ENCODE assay signal across 10 mouse cellular contexts in genomic region chr16:17776828-17777227, GRCm38 (mm10). TPM values are rescaled to one million over a fixed set of nuclear protein-coding genes. Genes with fewer than 3 reads are reported as not detected.
DNase-seq lines count a peak whose midpoint lies in the region; ATAC-seq and TF ChIP-seq lines count a peak whose summit lies in the region.
"Had no signal": no experiment of that assay in that cellular context is flagged by ENCODE, and none has a peak within 500 bp of the region (broad histone marks: within the 10 kb centered on the region; RNA-seq: fewer than 3 reads in every experiment).

No protein-coding gene starts in this region.

- no peak overlapping the region for H3K4me2 ChIP-seq in forebrain, embryonic 11.5 days (ENCODE audit: low read depth, low read length, severe bottlenecking)
- no peak overlapping the region for H3K4me2 ChIP-seq in forebrain, embryonic 13.5 days
- no peak overlapping the region for H3K4me2 ChIP-seq in lung, embryonic 14.5 days
- H3K4me2 ChIP-seq: hindbrain, embryonic 15.5 days had no signal

- H3K9ac ChIP-seq in forebrain, embryonic 11.5 days (ENCODE audit: low read length), result no peak overlapping the region
- no peak overlapping the region for H3K9ac ChIP-seq in forebrain, embryonic 13.5 days
- H3K9ac ChIP-seq in lung, embryonic 14.5 days, result no peak overlapping the region
- H3K9ac ChIP-seq: hindbrain, embryonic 15.5 days had no signal

- DNase-seq in forebrain, embryonic 11.5 days (ENCODE audit: low spot score), result peak; percentile 70
- peak; percentile 67 for DNase-seq in lung, embryonic 14.5 days
- no peak for DNase-seq in lung, adult 18-20 months
- peak; percentile 38 for DNase-seq in adipocyte (ENCODE audit: low spot score)
- DNase-seq in lung, postnatal 10 days, result peak; percentile 62
- DNase-seq in c-Kit-positive CD71-positive TER-119-positive erythroid progenitor cells, embryonic 14.5 days (ENCODE audit: low spot score), result no peak
- DNase-seq in ovary, adult 18-20 months (ENCODE audit: low spot score), result no peak

- H3K36me3 ChIP-seq in forebrain, embryonic 11.5 days (ENCODE audit: control insufficient read depth, insufficient read depth, low read length), result no peaks in the 10 kb centered on the region
- H3K36me3 ChIP-seq in forebrain, embryonic 13.5 days (ENCODE audit: poor library complexity, severe bottlenecking), result peaks cover 68% of the 10 kb centered on the region
- H3K36me3 ChIP-seq in lung, embryonic 14.5 days (ENCODE audit: insufficient read depth), result peaks cover 73% of the 10 kb centered on the region

- no peak for ATAC-seq in forebrain, embryonic 11.5 days (replicated peaks; ENCODE audit: low FRiP score)
- no peak for ATAC-seq in forebrain, embryonic 13.5 days
- no peak for ATAC-seq in lung, embryonic 14.5 days (ENCODE audit: insufficient read depth)

- H3K27ac ChIP-seq in forebrain, embryonic 11.5 days (ENCODE audit: low read depth, low read length), result no peak overlapping the region
- H3K27ac ChIP-seq in forebrain, embryonic 13.5 days, result no peak overlapping the region
- H3K27ac ChIP-seq in lung, embryonic 14.5 days (ENCODE audit: low read depth), result no peak overlapping the region
- H3K27ac ChIP-seq: hindbrain, embryonic 15.5 days had no signal

- WGBS in forebrain, embryonic 11.5 days, result 61% methylated on average over 11 of the region's 11 CpGs
- WGBS in forebrain, embryonic 13.5 days, result 67% methylated on average over 11 of the region's 11 CpGs
- 68% methylated on average over 11 of the region's 11 CpGs for WGBS in lung, embryonic 14.5 days

- H3K4me3 ChIP-seq in forebrain, embryonic 11.5 days (ENCODE audit: low read depth, low read length), result no peak overlapping the region
- H3K4me3 ChIP-seq in forebrain, embryonic 13.5 days, result no peak overlapping the region
- H3K4me3 ChIP-seq in lung, embryonic 14.5 days (ENCODE audit: low read depth, low read length), result no peak overlapping the region
- H3K4me3 ChIP-seq: hindbrain, embryonic 15.5 days; myocyte had no signal

- TF ChIP-seq CTCF in lung, embryonic 14.5 days (IDR thresholded peaks at IDR 0.05; ENCODE audit: low read depth), result peak; percentile 72

- no peaks in the 10 kb centered on the region for H3K9me3 ChIP-seq in forebrain, embryonic 11.5 days (ENCODE audit: control insufficient read depth, low read length)
- no peaks in the 10 kb centered on the region for H3K9me3 ChIP-seq in forebrain, embryonic 13.5 days (replicated peaks)
- no peaks in the 10 kb centered on the region for H3K9me3 ChIP-seq in lung, embryonic 14.5 days (ENCODE audit: low read depth, low read length)
- H3K9me3 ChIP-seq: hindbrain, embryonic 15.5 days had no signal

- H3K27me3 ChIP-seq in forebrain, embryonic 11.5 days (ENCODE audit: control insufficient read depth, insufficient read depth, low read length), result no peaks in the 10 kb centered on the region
- no peaks in the 10 kb centered on the region for H3K27me3 ChIP-seq in forebrain, embryonic 13.5 days
- H3K27me3 ChIP-seq in lung, embryonic 14.5 days (ENCODE audit: insufficient read depth, low read length), result no peaks in the 10 kb centered on the region
- H3K27me3 ChIP-seq: hindbrain, embryonic 15.5 days had no signal

- no peaks in the 10 kb centered on the region for H3K4me1 ChIP-seq in forebrain, embryonic 11.5 days (replicated peaks; ENCODE audit: control insufficient read depth, insufficient read depth, low read length)
- H3K4me1 ChIP-seq in forebrain, embryonic 13.5 days, result no peaks in the 10 kb centered on the region
- H3K4me1 ChIP-seq in lung, embryonic 14.5 days (ENCODE audit: insufficient read depth), result no peaks in the 10 kb centered on the region
- H3K4me1 ChIP-seq: hindbrain, embryonic 15.5 days had no signal

RNA-seq across cellular contexts. Expression of gene Klhl22, which starts 17.4 kb away (rescaled TPM):
- 54.6 and 57.7 TPM in 2 replicates for polyA plus RNA-seq in forebrain, embryonic 11.5 days (2014; fragmentation: Nextera tagmentation; extraction: Ambion mirVana)
- polyA plus RNA-seq in forebrain, embryonic 13.5 days (2015; fragmentation: Nextera tagmentation; extraction: Ambion mirVana), result 53.4 and 55.6 TPM in 2 replicates
- polyA plus RNA-seq in lung, embryonic 14.5 days (2014; fragmentation: Nextera tagmentation; extraction: Ambion mirVana), result 67.0 and 70.7 TPM in 2 replicates

RNA-seq across cellular contexts. Expression of gene Scarf2, which starts 20.3 kb away (rescaled TPM):
- polyA plus RNA-seq in forebrain, embryonic 11.5 days (2014; fragmentation: Nextera tagmentation; extraction: Ambion mirVana), result 7.4 and 7.9 TPM in 2 replicates
- polyA plus RNA-seq in forebrain, embryonic 13.5 days (2015; fragmentation: Nextera tagmentation; extraction: Ambion mirVana), result 0.76 and 1.1 TPM in 2 replicates
- 32.7 and 36.3 TPM in 2 replicates for polyA plus RNA-seq in lung, embryonic 14.5 days (2014; fragmentation: Nextera tagmentation; extraction: Ambion mirVana)

RNA-seq across cellular contexts. Expression of gene Med15, which starts 44.1 kb away (rescaled TPM):
- polyA plus RNA-seq in forebrain, embryonic 11.5 days (2014; fragmentation: Nextera tagmentation; extraction: Ambion mirVana), result 48.1 and 50.9 TPM in 2 replicates
- polyA plus RNA-seq in forebrain, embryonic 13.5 days (2015; fragmentation: Nextera tagmentation; extraction: Ambion mirVana), result 42.0 and 45.2 TPM in 2 replicates
- polyA plus RNA-seq in lung, embryonic 14.5 days (2014; fragmentation: Nextera tagmentation; extraction: Ambion mirVana), result 40.8 and 46.0 TPM in 2 replicates

RNA-seq across cellular contexts. Expression of gene B830017H08Rik, which starts 56.1 kb away (rescaled TPM):
- not detected in 2 replicates for polyA plus RNA-seq in forebrain, embryonic 11.5 days (2014; fragmentation: Nextera tagmentation; extraction: Ambion mirVana)
- polyA plus RNA-seq in forebrain, embryonic 13.5 days (2015; fragmentation: Nextera tagmentation; extraction: Ambion mirVana), result 0.27 and 0.55 TPM in 2 replicates
- polyA plus RNA-seq in lung, embryonic 14.5 days (2014; fragmentation: Nextera tagmentation; extraction: Ambion mirVana), result 0.18 TPM in 1 of 2 replicates, not detected in the other

Comparison
In these comparisons a context has a peak if more than half of its experiments do, and no peak if none do; other contexts are left out.
1. DNase-seq: peak in forebrain, embryonic 11.5 days (single experiment), lung, embryonic 14.5 days (single experiment), adipocyte (single experiment) and lung, postnatal 10 days (single experiment); none in lung, adult 18-20 months (0 of 2), c-Kit-positive CD71-positive TER-119-positive erythroid progenitor cells, embryonic 14.5 days (single experiment) and ovary, adult 18-20 months (single experiment).